Mouse (Mus musculus): ENCODE measurements at regions not wholly inside any gene's neighbourhood (a gene's known extent, or its start where the extent isn't known, plus 50 kb on each side); places are given as distances from the start of the nearest gene placed in this dataset.

- DNase-seq: no peak
These were observed 493.3 kb upstream of the Adamts16 start for GRCm38 (mm10) chr13:71334925-71335324.

DNA sequence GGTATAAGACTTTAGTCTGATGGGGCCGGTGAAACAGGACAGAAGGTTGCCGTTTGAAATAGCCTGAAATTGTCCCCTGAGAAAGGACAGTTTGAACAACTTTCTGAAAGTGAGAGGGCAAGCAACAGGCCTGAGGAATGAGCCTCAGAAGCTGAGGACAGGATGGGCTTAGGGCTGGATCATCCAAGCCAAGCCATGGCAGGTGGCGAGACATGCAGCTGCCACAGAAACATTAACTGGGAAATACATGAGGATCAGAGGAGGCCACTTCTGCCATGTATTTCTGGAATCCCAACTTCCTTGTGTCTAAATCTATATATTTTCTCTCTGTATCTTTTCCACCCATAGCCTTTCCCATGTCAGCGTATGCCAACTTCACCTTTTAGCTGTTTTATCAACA lies 491.5 kb upstream of the Adamts16 start:
- DNase-seq: no peak

GRCm38 (mm10) chr13:71330321-71330720 lies 488.7 kb upstream of the Adamts16 start:
- DNase-seq: no peak

DNA sequence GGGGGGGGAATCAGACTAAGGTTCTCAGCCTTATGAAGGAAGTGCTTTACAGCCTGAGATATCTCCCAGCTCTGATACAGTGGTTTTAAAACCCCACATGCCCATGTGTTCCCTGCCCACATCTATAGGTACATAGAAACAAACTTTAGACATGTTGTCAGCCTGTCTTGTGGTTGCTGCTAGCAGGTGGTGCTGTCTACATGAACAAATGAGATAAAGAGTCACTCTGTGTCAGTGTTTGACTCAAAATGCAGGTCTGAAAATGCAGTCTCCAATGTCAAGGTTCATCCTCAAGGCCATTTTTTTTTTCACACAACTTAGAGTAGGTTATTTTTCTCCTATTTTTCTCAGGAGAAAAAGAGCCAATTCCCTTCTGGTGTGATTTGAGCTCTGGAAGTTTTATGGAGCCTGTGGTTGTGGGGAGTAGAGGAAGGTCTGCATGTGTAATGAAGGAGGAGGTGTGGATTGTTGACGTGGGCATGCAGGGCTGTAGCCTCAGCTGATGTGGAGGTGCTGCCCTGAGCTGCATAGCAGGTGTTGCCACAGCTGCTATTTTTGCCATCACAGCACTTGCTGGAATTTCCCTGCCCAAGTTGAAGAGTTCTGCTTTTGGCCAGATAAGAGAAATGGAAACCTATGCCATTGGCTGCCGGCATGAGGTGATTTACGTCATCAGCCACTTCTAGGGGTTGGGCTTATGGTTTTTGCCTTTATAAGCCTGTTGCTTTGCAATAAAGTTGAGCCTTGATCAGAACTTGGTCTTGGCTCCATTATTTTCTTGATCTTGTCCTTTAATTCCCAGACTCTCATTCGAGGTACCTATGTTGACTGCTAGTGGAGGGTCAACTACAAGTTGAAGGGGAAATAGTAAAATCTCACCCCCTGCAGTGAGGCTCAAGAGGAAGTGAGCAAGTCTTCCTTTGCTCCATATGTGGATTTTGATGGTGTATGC lies 486.5 kb upstream of the Adamts16 start:
- no peak for DNase-seq

DNA sequence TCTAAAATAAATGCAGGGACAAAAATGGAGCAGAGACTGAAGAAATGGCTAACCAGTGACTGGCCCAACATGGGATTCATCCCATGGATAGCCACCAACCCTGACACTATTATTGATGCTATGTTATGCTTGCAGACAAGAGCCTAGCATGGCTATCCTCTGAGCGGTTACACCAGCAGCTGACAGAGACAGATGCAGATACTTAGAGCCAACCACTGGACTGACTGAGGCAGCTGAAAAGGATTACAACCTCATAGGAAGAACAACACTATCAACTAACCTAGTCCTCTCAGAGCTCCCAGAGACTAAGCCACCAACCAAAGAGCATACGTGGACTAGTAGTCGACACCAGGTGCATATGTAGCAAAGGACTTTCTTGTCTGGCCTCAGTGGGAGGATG lies 478.9 kb upstream of the Adamts16 start:
- no peak for DNase-seq

DNA sequence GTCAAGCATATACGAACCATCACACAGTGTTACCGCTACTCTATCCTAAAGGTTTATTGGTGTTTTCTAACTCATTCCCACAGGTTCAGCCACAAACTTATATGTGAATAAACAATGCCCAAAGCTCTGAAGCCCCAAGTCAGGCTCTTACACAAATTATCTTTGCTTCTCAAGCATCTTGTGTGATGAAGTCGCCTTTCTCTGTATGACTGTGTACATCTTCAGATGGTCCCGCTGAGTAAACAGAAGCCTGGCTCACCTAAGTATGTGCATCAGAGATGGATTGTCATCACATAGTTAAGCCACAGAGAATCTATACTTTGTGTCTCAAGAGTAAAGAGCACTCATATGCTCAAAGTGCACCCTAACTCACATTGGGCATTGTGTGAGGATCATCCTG lies 462.3 kb upstream of the Adamts16 start:
- no peak for DNase-seq

DNA sequence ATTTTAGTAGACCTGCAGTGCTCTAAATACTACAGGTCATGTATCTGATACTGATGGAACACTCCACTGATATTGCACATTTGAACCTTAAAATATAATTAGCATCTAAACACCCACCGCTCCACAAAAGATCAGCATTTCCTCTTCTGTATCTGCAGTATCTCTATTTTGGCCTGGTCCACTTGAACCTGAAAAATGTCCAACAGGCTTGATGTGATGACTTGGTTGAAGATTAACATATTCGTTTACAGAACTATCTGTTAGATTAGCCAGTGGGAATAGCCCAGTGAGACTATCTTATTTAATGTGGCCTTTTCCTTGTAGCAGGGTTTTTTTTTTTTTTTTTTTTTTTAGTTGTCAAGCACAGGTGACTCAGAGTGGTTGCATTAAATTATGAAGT lies 434.4 kb upstream of the Adamts16 start:
- DNase-seq: peak; percentile 60

- no peak for DNase-seq
These were observed 432.5 kb upstream of the Adamts16 start for GRCm38 (mm10) chr13:71274139-71274538.

- DNase-seq: peak; percentile 60
These were observed 431.9 kb upstream of the Adamts16 start for GRCm38 (mm10) chr13:71273485-71273884.

DNA sequence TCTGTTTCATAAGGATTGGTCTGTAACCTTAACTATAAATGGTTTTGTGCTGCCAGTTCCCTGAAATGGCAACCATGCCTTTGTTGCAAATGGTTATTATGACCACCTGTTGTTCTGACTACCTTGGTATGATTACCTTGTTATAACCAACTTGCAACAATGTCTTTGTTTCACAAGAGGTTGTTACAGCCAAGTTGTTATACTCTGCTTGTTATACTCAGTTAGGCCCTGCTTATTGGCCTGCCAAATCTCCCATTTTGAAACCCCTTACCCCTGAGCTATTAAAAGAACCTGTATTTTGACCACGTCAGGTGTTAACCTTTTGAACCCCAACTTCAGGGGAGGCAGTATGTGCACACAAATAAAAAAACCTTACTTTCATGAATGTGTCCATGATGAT lies 431.5 kb upstream of the Adamts16 start:
- DNase-seq: no peak

DNA sequence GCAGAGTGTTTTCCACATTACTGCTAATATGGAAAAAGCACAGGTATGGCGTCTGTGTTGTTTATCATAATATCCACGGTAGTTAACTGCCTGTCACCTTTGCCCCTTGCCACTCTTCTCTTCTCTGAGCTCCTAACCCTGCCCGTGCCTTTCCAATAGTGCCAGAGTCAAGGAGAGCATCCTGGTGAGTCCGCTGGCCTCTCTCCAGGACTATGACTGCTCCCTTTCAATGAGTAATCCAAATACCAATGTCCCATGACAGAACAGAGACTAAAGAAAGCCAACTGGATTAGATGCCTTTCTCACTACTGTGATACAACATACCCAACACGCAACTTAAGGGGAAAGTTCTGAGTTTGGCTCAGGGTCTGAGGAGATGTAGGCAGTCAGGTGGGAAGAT lies 430.8 kb upstream of the Adamts16 start:
- DNase-seq: peak; percentile 97

DNA sequence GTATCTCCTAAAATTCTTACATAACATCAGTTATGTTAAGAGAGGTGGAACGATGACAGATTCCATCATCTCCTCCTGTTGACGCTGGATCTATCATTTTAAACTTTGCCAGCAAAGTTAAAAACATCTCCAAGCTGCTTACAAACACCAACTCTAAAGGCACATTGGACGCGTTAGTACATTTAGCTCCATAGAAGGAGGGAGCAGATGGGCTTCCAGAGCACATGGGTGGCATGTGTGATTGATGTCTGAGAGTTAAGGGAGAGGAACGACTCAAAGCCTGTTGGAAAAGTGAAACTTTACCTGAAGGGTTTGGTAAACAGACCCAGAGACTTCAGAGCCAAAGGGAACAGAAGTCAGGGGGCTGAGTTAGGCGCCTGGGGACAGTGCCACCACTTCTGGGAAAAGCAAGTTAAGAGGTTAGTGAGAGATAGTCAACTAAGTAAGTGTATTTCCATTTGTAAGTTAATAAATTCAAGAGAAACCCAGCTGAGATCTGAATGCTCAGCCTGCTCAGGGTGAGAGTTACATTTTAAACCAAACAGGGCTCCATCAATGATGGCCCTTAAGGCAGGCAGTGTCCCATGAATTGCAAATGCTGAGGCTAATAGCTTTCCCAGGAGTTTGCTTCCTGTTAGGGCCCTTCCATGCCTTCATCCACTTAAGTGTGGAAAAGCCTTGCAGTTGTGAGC lies 430.3 kb upstream of the Adamts16 start:
- peak; percentile 86 for DNase-seq

- DNase-seq: peak; percentile 73
These were observed 428.8 kb upstream of the Adamts16 start for GRCm38 (mm10) chr13:71270370-71270769.

GRCm38 (mm10) chr13:71269496-71269895 lies 427.9 kb upstream of the Adamts16 start:
- peak; percentile 61 for DNase-seq

DNA sequence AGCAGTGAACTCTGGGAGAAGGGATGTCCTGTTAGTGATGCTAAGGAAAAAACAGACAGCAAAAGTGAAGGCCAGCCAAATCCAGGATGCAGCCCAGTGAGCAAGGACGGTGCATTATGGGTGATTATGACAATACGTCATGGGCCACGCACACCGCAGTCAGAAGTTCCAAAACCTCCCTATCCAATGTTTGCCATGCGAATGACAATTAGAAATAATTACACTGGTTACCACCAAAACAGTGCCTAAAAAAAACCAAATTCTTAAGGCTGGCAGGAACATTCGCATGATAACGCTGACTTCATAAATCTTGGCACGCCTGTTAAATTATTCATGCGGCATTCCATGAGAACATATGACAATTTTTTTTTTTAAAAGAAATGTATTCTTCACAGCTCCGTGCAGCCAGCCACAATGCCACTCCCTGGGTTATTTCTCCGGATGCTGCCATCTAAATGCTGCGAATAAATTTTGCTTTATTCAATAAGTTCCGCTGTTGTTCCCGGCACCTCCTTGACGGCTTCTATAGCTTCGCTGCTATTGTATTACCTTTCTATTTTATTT lies 421.8 kb upstream of the Adamts16 start:
- no peak for DNase-seq

DNA sequence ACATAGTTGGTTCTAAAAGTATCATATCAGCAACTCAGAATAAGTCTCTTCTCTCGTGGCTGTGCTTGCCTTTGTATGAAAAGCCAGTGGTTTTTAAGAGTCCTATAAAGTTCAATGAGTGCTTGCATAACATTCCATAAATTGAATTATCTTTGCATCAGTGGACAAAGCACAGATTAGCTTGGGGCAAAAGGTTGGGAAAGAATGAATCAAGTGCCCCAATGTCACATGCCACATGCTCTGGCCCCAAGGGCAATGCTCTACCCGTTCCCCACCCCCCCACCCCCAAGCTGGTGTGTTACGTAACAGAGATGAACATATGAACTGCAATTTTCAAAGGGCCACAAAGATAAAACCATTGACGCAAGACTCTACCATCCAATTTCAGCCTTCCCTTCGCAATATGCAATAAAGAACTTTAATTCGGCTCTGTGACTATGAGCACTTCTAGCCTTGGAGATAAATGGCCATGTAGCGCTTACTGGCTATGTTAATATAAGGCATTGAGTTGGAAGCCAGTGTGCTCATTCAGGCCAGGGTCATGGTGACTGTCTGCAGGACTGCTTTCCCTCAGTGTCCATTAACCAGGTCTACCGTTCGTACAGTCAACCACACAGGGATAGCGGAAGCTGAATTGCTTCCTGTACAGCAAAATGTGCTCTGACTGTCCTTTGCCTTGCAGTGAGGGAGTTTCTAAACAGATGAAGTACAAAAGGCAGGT lies 421.1 kb upstream of the Adamts16 start:
- no peak for DNase-seq

DNA sequence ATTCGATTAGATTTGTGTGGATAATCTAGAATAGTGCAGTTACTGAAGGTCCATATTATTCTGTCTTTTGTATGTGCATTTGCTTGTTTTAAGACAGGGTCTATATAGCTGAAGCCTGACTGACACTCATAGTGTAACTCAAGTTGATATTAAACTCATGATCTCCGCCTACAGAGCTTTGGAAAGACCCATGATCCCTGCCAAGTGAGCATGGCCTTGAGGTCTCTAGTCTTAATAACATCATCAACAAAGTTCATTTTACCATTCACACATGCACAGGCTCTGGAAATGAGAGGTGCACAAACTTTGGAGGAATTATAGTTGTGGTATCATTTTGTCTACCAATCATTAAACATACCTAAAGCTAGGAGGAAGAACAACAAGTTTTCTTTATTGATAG lies 412.4 kb upstream of the Adamts16 start:
- peak; percentile 57 for DNase-seq

- DNase-seq: peak; percentile 56
These were observed 406.8 kb upstream of the Adamts16 start for GRCm38 (mm10) chr13:71248261-71249031.

DNA sequence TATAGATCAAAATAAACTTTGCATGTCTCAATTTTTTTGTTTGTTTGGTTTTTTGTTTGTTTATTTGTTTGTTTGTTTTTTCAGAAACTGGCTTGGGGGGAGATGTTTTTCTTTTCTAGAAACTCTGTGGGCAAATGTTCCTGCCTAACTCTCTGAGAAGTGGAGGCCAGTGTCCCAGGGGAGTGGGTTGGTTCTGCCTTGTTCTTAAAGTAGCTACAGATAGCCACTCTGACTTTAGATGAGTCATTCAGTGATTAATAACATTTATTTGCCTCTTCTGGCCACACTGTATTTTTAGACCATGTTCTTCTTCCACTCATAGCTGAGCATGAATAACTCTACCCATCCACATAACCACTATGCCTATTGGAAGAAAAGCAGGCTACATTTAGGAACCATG lies 405.6 kb upstream of the Adamts16 start:
- DNase-seq: no peak

GRCm38 (mm10) chr13:71245326-71245725 lies 403.7 kb upstream of the Adamts16 start:
- no peak for DNase-seq

- DNase-seq: no peak
These were observed 398.2 kb upstream of the Adamts16 start for GRCm38 (mm10) chr13:71239782-71240181.

DNA sequence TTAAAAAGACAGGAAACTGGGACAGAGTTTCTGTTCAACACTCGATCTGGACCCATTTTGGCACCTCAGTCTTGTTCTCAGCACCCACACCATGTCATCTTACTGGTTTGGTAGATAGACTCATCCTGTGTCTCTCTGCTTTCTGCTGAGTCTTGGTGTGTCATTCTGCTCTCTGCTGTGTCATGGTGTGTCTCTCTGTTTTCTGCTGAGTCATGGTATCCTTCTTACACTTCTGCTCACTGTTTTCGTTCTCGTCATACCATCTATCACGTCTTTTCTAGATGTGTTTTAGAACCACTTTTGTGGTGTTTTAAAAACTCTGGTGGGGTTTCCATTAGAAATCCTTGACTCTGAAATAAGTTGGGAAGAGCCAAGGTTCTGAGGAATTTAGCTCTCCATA lies 393.7 kb upstream of the Adamts16 start:
- DNase-seq: no peak

All from kidney, adult 9 months (tissue).